Mouse (Mus musculus) ovary, postnatal 10 days (tissue): ENCODE measurements around the gene Adcy6.
A peak's percentile ranks its signal among the peaks of the same experiment; 100 is the strongest.

Experiments used
- DNase-seq: peaks from one replicate; pipeline ENCODE4 v3.0.0; 2022; ENCODE audit warnings: low spot score

The Adcy6 gene

GRCm38 (mm10) chr15:98628589-98629254, 18.8 kb upstream of the Adcy6 start:
- no peak for DNase-seq

DNA sequence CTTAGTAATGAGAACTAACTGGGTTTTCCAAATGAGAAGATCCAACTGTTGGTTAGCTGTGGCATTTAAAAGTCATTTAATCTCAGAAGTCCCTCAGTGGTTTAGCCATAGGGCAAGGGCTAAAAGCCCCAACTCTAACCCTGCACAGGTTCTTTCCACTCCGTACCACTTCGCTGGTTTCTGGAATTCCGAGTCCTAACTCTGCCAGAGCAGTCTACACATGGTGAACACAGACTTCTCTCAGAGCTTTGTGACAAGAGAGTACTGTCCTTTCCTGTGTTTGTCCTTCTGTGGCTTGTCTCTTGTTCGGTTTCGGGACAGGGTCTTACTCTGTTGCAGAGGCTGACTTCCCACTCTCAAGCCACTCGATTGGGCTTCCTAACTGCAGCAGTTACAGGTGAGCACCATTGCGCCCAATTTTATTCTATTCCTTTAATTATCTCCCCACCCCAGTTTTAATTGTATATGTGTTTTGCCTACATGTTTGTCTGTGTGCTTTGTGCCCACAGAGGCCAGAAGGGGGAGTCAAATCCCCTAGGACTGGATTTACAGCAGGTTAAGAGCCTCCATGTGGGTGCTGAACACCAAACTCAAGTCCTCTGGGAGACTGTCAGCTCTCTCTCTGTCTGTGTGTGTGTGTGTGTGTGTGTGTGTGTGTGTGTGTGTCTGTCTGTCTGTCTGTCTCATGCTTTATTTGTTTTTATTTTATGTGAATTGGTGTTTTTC, 16.8 kb upstream of the Adcy6 start:
- no peak for DNase-seq

- DNase-seq: no peak
Measured at GRCm38 (mm10) chr15:98626078-98626477, 16.2 kb upstream of the Adcy6 start.

- DNase-seq: no peak
Measured at GRCm38 (mm10) chr15:98623361-98623821, 13.5 kb upstream of the Adcy6 start.

DNA sequence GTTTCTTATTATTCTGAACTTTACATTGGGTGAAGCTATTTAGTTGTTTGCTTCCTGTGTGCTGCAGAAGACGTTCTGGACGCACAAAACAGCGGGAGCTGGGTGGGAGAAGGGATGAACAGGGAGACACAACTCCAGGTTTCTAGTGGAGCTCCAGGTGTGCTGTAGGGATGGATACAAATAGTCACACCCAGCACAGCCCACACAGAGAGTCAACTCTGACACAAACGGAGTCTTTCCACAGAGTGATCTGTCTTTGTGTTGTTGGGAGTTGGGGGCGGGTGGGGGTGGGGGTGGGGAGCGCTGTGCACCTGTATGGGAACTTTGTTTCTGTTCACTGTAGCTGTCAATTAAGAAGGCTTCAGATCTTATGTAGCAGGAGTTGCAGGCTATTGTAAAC, 12.8 kb upstream of the Adcy6 start:
- no peak for DNase-seq

DNA sequence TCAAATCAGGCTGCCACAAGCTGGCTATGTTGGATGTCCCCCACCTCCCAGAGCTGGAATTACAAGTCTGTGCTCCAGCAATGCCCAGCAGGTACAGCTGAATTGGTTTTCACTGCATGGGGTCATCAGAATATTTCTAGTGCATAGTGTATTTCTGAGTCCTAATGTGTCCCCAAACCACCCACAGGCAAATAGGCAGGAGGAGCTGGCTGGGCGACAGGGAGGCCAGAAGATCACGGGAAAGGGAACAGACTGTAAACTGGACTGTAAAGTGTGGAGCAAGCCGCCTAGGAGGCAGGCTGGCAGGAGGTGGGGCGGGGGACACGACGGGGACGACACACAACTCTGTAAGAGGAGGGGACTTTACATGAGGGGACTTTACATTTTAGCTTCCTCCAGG, 12.3 kb upstream of the Adcy6 start:
- no peak for DNase-seq

- DNase-seq: peak; percentile 82
Measured at GRCm38 (mm10) chr15:98617176-98617537, 7.3 kb upstream of the Adcy6 start.

DNA sequence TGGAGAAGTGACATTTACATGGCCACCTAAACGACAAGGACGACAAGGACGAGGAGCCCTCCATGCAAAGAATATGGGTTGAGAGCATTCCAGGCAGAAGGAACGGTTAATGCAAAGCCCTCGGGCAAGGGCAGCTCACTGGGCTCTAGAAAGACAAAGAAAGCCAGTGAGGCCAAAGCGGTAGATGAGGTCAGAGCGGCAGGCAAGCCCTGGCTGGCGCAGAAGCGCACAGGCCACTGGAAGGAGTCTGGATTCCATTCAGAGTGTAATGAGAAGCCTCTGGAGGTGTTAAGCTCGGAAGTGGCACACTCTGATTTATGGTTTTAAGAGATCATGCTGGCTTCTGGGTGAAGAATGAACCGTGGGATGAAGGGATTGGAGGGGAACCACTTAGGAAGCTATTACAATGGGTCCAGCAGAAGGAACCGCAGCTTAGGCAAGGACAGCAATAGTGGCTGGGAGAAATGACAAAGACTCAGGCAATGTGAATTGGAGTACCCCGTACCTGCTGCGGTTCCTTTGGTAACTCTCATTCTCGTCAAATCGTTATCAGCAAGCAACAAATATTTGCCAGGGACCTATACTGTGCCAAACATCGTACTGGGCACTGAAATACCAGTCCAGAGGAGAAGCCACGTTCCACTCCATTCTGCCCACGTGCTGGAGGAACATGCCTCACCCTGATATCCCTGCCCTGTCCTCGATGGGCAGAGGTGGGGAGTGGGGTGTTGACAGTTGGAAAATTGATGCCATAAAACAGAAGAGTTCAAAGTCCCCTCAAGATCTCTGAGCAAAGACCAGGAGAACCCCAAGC, 6.7 kb upstream of the Adcy6 start:
- DNase-seq: no peak

DNA sequence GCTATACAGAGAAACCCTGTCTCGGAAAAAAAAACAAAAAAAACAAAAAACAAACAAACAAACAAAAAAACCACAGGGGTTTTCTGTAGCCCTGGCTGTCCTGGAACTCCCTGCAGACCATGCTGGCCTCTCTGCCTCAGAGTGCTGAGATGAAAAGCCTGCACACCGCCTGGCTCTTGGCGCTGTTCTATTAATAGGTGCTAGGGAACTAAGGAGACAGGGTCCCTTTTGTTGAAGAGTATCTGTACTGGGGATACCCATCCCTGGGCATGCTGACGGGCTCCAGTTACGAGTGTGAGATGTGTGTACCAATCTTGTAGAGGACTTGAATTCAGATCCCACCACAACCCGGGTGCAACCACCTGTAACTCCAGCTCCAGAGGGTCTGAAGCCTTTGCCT, 5.9 kb upstream of the Adcy6 start:
- no peak for DNase-seq

- no peak for DNase-seq
Measured at GRCm38 (mm10) chr15:98614971-98615370, 5.1 kb upstream of the Adcy6 start.

- no peak for DNase-seq
Measured at GRCm38 (mm10) chr15:98614551-98614950, 4.7 kb upstream of the Adcy6 start.

- no peak for DNase-seq
Measured at GRCm38 (mm10) chr15:98612229-98612628, 2.4 kb upstream of the Adcy6 start.

GRCm38 (mm10) chr15:98610131-98610633, 306 bp upstream of the Adcy6 start:
- DNase-seq: no peak

- no peak for DNase-seq
Measured at GRCm38 (mm10) chr15:98608784-98609250, 1.1 kb downstream of the Adcy6 start.

DNA sequence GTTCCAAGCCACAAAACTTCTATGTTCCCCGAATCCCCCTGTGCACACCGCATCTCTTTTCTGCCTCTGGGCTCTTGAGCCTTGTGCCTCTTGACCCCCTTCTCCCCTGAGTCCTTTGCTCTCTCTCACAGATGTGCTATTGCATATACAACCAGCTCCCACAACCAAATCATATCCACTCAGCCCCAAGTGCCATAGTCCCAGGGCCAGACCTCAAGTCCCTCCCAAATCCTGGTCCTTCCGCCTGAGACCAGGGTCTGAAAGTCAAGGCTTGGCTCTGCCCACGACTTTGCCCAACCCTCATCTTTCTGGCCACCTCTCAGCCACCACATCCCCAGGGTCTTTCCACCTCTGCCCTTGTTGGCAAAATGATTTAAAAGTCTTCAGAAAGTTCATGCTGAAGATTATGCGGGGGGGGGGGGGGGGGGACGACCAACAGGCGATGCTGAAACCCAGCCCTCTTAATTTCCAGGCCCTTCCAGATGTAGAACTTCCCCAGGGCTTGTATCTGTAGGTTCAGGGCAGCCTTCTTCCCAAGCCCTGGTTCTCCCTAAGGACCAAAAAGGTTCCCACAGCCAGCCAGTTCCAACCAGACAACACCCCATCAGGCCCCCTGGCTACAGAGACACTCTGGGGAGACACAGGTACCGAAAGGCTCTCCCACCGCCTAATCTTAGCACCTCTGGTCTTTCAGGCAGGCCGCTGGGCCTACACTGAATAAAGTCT, 1.7 kb downstream of the Adcy6 start:
- no peak for DNase-seq

DNA sequence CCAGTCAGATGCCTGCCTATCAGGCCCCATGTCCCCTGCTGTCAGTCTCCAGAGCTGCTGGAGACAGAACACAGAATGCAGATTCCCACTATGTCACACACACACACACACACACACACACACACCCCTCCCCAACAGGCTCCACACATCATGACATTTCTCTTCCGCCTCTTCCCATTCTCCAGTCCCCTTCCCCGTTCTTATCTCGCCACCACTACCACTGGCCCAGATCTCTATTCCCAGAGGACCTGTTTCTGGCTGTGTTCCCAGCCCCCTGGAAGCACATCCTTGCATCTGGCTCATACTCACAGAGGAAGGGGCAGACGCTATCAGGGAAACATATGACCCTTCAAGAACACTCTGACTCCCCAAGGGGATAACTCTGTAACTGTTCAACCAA, 2.3 kb downstream of the Adcy6 start:
- DNase-seq: no peak

GRCm38 (mm10) chr15:98606739-98607138, 3.1 kb downstream of the Adcy6 start:
- DNase-seq: no peak

- no peak for DNase-seq
Measured at GRCm38 (mm10) chr15:98606051-98606536, 3.8 kb downstream of the Adcy6 start.

GRCm38 (mm10) chr15:98604041-98604575, 5.8 kb downstream of the Adcy6 start:
- DNase-seq: no peak

DNA sequence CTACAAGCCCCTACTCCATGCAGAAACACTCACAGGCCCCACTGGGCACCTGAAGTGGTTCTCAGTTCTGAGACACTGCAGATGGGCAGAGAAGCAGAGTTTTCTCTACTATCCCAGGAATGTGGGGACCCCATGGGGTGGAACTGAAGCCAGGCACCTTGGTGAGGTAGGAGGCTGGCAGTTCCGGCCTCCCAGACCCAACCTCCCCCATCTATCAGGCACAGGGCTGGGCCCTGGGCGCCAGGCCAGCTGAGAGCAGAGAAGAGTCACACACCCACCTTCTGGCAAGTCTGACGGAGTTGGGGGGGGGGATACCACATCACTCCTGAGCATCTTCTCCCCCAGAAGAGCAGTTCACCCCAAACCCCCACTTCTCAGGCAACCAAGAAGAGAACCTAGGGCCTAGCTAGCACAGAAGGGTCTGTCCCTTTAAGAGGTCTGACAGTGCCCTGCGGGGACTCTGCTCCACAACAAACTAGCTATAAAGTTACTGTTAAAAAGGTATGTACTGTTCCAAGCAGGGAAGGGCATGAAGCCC, 6.9 kb downstream of the Adcy6 start:
- no peak for DNase-seq

GRCm38 (mm10) chr15:98602191-98602881, 7.5 kb downstream of the Adcy6 start:
- DNase-seq: no peak
